Mouse (Mus musculus) thymus, adult 2 months (tissue): Measurements from ENCODE around the gene Mrc1.

Experiments
- CTCF ChIP-seq: fragments of 200-500 bp; IDR thresholded peaks from 2 replicates; pipeline ENCODE4 v1.5.1; 2012; ENCODE audit warnings: mild to moderate bottlenecking, control low read depth, low read length, moderate library complexity, borderline replicate concordance; ENCODE audit not compliant: control insufficient read depth, poor library complexity, insufficient read depth; ENCODE audit errors: extremely low read depth
- POLR2A ChIP-seq: fragments of 200-500 bp; IDR thresholded peaks from 2 replicates; pipeline ENCODE4 v1.6.1; 2012; ENCODE audit warnings: mild to moderate bottlenecking, low read length, control low read depth, moderate library complexity; ENCODE audit not compliant: control insufficient read depth, poor library complexity, insufficient read depth; ENCODE audit errors: extremely low read depth

- TF ChIP-seq POLR2A (no peak), CTCF (no peak)
These were observed 37.6 kb upstream of the Mrc1 start for GRCm38 (mm10) chr2:14191601-14192000.
